Mouse (Mus musculus) olfactory bulb, adult 2 months (tissue): ENCODE measurements around the gene Sgms1.

Experiments
- CTCF ChIP-seq: fragments of 200-500 bp; IDR thresholded peaks from 2 replicates; pipeline ENCODE4 v1.5.1; 2012; ENCODE audit warnings: low read depth, mild to moderate bottlenecking, low read length, moderate library complexity; ENCODE audit not compliant: insufficient read depth
- POLR2A ChIP-seq: fragments of 200-500 bp; IDR thresholded peaks from 2 replicates; pipeline ENCODE4 v1.6.1; 2012; ENCODE audit warnings: mild to moderate bottlenecking, low read depth, low read length, moderate library complexity; ENCODE audit not compliant: insufficient read depth

DNA sequence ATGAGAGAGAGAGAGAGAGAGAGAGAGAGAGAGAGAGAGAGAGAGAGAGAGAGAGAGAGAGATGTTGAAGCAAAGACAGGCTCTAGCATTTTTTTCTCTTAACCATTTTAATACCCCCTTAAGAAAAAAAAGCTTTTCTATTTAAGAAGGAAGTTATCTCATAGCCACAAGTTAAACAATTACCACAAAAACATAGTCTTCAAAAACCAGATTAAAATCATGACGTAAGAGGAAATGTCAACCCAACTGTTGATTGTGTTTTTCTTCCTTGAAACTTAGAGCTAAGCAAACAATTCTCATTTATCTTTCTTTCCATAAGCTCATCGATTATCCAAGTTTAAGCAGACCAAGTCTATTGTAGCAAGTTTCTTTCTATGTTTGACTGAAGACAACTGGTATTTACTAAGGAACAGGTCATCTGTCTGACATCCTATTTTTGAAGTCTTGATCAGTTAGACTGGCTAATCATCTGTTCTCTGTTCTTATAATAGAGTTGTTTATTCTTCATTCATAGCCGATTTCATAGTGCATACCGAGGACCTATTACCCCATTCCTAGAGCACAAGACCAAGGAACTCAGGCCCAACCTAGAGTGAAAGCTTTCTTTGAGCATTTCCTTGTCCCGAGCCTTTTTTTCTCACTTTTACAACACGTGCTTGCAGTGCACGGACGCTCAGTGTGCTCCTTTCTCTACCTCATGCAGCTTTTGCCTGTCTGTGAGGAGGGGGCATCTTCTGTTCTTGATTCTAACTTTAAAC, 20.3 kb upstream of the Sgms1 start:
- TF ChIP-seq POLR2A = no peak
- TF ChIP-seq CTCF = no peak
